Mouse (Mus musculus) gastrocnemius, postnatal 10 days (tissue): Measurements from ENCODE around the gene Fxyd3. TPM values are rescaled to one million over a fixed set of nuclear protein-coding genes. Genes with fewer than 3 reads are reported as not detected.

Experiments used
- DNase-seq: peaks from one replicate; pipeline ENCODE4 v3.0.0; 2021; ENCODE audit warnings: mixed read lengths
- total RNA-seq, 2 experiments: library from RNA; stranded (reverse); gene quantifications; 2 replicates each; pipeline ENCODE4 v1.2.3; 2021

The Fxyd3 gene
- total RNA-seq, 2 experiments from 2014 or later: 2.9 TPM

DNA sequence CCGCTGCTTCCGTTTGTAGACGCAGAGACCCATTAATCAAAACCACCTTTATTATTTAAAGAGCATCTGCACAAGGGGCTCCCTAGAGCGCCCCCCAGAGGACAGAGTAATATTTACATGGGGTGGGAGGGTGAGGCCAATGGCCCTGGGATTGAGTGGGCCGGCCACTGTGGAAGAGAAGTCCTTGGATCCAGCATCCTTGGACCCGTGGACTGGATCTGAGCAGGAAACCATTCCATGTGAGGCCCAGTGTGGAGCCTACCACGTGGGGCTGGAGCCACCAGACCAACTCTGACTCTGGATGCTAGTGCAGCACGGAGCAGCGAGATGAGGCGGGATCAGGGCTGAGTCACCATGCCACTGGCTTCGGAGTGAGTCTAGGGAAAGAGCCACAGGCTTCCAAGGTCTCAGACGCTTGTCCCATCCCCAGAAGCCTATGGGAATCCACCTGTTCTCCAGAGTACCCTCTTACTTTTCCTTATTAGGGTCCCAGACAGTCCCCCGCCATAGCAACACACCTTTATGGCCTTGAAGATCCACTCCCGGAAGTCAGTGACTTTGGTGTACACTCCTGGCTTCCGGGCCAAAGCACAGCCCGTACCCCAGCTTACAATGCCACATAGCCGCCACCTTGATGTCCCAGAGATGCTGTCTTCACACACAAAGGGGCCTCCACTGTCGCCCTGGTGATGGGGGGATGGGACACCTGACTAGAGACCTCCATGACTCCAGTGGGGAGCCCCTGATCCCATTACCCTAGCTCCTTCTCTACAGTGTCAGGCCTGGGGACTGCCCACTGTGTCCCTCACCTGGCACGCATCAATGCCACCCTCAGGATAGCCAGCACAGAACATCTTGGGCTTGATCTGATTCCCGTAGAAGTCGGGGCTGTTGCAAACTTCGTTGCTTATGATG, 22.4 kb upstream of the Fxyd3 start:
- DNase-seq: no peak

DNA sequence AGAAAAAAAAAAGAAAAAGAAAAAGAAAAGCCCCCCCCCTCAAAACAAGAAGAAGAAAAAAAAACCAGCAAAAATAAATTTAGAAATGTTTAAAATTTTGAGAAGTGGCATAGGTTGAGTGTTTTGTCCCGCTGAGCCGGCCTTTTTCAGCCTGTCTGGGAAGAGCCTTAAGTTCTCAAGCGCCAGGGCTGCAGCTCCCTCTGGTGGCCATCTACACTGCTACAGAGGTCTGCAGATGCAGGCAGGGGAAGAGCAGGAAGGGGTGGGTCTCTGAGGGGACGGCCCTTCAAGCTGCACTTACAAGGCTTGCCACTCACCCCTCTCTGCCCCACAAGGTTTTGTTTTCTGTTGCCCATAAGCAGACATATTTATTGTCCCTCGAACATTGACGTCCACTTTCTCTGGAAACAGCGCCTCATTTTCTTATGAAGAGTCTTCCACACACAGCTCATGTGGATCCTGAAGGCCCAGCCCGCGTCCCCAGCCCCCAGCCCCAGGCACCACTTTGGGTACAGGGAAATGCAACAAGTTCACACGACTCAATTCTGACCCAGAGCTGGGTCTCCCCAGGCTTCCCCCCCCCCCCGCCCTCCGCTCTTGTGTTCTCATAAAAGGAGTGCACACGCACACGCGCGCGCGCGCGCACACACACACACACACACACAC, 21.2 kb upstream of the Fxyd3 start:
- peak; percentile 92 for DNase-seq

DNA sequence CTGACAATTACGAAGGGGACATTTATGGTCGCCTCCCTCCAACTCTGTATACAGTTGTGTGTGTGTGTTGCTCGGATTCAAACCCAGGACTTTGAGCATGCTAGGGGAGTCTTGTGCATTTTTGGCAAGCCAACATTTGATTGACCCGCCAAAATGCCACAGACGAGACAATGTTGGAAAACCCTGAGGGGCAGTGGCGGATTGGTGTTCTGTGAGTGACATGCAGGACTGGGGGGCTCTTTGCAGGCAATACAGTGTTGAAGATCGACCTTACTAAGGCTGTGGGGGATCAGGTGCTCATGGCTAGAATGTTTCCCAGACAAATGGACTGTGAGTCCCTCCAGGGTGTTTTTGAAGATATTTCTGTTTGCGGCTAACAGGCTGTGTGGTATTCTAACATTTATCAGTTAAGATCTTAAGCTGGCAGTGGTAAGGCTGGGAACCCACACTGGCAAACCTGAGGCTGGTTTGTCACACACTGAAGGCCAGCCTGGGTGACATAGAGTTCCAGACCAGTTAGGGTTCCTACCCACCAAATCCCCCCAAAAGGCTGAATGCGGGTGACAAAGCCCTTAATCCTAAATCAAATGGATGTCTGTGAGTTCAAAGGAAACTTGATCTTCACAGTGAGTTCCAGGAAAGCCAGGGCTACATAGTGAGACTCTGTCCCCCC, 20.5 kb upstream of the Fxyd3 start:
- no peak for DNase-seq

DNA sequence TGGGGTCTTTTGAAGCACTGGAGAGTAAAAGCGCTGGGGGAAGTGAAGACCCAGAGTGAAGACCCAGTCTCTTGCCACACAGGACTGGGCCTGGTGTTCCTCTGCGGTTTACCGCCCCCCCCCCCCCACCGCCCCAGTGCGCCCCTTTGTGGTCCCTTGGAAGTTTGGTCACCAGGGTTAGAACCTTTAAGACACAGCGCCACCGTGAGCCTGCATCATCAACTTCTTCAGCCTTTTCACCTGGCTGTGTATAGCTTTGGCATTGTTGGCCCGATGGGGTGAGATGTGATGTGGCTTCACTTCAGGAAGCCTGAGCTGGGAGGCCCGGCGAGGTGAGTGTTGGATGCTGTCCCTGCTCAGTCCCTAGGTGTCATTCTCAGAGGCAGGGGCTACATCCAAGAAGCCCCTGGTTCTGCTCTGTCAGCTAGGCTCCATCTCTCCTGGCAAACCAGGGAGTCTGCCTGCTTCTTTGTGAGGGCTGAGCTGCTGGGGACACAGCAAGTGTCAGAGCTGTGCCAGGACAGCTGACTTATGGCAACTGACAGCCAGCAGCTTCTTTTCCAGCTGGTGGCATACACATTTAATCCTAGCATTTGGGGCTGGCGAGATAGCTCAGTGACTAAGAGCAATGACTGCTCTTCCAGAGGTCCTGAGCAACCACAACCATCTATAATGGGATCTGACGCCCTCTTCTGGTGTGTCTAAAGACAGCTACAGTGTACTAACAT, 18.4 kb upstream of the Fxyd3 start:
- no peak for DNase-seq

DNA sequence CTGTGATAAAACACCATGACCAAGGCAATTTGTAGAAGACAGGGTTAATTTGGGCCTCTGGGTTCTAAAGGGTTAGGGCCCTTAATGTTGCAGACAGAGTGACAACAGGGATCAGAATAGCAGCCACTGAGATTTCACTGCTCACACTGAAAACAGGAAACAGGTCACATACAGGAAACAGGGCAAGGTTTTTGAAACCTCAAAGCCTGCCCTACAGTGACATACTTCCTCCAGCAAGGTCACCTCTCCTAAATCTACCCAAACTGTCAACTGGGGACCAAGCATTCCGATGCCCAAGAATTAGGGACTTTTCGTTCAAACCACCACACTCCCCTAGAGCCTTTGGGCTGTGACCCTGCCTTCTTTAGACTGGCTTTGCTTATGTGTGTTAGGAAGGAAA, 13.2 kb upstream of the Fxyd3 start:
- no peak for DNase-seq

DNA sequence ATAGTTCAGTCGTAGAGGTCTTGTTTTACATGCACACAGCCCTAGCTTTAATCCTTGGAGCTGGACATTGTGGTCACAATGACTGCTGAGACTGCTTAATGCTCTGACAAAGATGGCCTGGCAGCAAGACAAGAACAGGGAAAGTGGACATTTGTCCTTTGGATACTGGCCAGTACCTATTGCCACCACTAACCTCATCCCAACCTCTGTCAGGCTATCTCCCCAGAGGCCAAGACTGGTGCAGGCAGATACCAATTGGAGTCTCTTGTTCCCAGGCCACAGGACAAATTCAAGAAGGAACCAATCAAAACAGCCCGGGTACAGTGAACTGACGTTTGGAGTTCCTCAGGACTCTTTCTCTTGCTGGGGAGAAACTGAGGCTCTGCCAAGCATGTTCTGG, 11.7 kb upstream of the Fxyd3 start:
- DNase-seq: no peak

DNA sequence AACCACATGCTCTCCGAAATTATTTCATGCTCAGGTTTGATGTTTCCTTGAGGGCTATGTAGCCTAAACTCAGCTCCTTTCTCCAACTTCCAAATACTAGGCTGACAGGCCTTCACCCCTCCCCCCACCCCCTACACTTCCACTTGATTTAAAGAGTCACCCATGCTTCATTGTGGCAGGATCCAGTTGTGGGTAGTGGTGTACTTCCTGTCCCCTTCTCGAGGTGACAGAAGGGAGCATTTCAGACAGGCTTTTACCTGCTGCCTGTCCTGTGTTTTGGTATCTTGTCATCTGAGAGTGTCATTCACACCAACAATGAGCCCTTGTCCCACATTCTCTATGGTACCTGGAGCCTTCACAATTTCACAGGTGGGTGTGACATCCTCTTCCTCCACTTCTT, 10.8 kb upstream of the Fxyd3 start:
- DNase-seq: no peak

DNA sequence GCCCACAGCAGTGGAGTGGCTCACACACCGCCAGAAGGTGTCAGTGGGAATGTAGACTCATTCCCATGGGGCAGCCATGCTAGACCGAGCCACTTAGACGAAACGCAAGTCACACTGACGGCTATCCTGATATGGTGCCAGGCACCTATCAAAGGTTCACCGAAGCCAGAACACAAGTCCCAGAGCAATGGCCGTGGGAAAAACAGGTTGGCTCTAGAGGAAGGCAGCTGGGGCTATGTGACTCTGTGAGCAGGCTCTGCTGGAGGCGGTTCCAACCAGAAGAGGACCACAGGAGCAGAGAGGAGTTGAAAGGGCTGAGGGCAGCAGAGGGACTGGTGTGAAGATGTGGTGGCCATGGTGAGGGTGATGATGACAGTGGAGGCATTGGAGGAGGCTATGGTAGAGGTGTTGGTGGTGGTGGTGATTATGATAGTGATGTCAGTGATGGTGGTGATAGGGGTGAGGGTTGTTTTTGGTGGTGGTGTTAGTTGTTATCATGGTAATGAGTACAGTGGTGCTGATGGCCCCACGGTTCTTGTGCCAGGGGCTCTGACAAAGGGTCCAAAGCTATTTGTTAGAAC, 9.8 kb upstream of the Fxyd3 start:
- DNase-seq: no peak

DNA sequence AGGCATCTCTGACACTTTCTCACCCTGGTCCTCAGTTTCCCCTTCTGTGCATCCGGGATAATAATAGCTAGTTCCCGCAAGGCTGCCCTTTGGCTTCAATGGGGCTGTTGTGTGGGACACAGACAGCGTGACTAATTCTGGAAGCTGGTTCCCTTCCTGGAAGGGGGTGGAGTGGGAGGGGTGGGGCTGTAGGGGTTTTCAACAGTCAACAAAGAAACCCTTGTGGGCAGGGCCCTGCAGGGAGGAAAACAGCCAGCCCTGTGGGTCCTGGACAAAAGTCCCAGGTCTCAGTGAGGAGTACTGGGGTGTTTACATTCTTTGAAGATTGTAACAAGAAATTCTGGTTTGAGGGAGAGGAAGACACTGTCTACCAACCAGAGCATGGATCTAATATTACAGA, 8.7 kb upstream of the Fxyd3 start:
- no peak for DNase-seq

DNA sequence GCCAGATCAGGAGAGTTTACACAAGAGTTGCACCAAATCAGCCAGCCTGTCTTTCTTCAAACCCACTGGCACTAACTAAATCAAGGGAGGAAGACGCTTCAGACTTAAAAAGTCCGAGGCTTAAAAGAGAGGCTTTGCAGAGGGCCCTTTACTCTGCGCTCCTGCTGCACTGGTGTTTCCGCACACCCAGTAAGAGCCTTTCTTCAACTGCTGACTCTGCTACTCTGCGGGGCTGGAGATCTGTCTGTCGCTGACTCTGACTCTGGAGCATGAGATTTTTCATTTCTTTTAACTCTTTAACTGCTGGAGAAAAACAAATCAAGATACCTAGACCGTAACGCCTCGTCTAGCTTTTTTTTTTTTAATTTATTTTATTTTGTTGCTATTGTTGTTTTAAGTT, 7.6 kb upstream of the Fxyd3 start:
- no peak for DNase-seq

DNA sequence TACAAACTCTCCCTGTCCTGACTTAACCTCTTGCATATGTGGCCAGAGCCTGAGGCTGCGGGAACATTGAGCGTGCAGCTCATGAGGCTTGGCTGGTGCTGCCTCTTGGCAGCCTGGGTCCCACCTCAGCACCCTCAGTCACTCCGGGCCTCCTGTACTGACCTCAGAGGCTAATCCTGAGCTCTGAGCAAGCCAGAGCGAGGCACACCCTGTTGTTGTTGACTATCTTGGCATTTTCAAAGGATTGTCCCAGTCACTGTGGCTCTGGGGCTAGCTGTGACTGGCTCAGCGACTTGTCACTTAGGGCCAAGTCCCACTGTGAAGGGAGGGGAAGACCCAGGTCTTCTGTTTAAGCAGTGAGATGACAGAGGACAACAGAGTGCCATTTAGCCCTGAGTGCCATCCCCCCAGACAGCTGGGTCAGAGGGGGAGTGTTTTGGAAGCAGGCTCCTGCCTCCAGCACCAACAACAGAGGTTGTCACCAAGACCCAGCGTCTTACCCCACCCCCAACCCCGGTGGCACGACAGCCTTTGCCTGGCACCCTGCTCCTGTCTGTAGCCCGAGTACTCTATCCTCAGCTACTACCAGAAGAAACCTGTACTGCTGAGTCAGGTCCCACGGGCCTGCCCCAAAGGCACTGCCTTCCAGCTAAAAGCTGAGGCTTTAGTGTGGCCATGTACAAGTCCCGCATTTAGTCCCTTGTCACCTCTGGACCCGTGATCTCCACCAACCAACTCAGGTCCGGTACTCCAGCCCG, 6.5 kb upstream of the Fxyd3 start:
- peak; percentile 65 for DNase-seq

DNA sequence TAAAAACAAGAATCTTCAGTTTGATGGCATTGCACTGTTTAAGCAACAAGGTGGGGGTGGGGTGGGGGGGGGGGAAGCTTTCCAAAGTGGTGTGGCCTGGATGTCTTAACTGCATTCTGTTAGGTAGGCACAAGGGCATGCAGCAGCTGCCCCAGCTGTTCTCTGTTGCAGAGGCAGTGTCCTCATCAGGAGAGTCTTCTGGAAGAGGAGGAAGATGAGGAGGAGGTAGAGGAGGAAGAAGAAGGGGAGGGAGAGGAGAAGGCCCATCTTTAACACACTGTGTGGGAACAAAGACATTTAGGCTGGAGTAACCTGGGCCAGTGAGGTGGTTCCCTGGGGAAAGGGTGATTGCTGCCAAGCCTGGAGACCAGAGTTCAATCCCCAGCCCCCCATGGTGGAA, 5.6 kb upstream of the Fxyd3 start:
- no peak for DNase-seq

DNA sequence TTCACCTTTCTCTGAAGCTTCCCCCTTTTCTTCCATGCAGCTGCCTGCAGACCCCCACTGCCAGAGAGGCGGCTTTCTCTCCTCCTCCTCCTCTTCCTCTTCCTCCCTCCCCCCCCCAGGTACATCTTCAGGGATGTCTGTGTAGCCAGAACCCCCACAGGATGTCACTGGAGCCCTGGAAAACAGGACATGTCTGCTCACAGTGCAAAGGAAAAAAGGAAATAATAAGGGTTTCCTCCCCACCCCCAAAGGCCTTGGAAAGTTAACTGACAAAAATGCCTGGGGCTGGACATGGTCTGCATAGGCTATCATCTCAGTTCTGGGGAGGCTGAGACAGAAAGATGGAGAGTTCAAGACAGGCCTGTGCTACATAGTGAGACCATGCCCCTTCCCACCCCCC, 4.6 kb upstream of the Fxyd3 start:
- DNase-seq: no peak

DNA sequence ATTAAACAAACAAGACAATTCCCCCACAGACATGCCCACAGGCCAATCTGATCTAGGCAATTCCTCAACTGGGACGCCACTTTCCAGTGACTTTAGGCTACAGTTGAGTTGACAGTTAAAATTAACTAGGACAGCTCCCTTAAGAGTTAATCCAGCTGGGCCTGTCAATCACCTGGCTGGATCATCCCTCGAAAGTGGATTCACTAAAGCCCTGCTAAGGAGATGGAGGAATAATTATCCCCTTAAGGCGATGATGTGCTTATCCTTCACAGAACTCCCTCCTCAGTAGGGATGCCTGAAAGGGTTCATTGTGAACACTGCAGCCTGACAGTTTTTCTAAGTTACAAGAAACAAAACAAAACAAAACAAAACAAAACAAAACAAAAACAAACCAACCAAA, 4.1 kb upstream of the Fxyd3 start:
- no peak for DNase-seq

DNA sequence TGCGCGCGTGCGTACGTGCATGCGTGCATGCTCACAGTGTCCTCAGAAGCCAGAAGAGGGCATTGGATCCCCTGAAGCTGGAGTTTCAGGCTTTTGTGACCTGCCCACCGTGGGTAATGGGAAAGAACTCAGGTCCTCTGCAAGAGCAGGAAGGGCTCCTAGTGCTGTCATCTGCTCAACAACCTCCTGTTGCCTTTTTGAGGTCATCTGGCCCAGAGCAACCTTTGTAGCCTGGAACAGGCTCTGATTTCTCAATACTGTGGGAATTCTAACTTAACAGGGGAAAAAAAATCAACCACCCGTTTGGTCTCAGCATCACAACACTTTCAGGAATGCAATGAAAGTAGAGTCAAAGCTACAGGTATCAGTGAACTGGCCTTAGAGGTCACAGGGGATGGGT, 3.2 kb upstream of the Fxyd3 start:
- DNase-seq: no peak

DNA sequence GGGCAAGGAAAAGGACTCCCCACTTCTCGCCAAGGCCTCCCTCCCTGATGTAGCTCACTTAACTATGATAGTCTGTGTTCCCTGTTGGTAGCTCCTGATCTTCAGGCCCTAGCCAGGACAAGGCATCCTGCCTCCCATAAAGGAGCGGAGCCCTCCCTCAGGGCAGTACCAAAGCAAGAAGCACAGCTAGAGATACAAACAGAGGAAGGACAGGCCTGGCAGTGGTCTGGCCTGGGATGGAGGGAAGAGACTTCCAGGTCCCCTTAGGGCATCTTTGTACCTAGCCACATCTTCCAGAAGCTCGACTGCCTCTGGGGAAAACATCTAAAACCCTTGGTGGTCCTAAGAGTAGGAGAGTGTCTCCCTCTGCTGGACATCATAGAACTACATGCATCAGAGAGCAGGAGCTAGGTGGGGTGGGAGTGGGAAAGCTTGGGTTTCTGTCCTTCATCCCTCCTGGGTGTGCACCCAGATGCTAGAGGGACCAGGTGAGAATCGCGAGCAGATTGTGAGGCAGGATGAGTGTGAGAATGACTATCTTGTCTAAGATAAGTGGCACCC, 1.5 kb upstream of the Fxyd3 start:
- DNase-seq: peak; percentile 39

DNA sequence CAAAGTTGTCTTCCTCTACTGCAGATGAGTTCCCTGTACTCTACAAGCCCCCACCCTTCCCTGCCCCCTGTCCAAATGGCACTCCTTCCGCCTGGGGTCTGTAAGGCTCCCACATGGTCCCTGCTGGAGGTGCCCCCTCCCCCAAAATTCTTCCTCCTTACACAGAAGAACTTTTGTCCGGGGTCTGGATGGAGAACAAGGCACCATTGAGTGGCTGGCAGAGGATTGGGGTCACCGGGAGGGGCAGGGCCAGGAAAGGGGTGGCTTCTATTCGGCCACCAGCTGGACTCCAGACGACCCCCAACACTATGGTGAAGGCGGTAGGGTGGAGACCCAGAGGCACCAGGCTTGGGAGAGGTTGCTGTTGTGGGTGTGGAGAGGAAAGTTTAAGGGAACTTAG, 966 bp upstream of the Fxyd3 start:
- DNase-seq: no peak

DNA sequence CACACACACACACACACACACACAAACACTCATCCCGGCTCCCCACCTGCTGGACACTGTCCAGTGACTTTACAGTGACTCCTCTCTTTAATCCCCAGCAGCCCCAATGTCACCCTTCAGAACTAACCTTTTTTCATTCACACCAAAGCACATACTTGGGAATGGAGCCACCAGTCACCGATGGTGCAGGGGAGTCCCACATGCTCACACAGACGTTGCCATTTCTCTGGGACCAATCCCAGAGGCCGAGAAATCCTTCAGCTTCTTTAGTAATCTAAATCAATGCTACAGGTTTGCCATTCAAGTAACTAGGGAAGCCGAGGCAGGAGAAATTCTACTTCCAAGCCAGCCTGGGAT, 1.8 kb downstream of the Fxyd3 start:
- no peak for DNase-seq

DNA sequence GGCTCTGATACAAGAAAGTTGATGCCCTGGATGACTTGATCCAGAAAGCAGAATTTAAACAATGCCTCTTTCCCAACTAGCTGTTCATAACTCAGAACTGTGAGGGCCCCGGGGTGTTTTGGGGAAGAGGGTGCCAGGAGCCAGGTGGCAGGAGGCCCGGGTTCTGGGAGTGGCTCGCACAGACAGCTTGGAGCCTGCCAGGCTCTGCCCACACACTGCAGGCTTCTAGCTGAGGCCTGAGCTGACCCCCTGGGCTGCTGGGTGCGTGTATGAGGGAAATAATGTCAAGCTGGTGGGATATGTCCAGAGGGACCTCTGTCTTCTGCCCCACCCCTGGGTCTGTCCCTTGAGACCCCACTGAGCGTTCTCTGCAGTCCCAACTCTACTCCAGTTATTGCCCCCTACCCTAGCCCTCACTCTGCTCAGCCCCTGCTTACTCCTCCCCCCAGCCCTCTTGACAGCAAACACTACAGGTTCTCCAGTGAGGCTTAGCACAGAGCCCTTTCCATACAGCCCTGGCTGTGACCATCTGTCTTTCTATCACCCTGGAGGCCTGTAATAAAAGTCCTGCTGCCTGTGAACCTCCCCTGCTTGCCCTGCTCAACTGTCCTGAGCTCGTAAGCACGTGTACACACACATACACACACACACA, 2.3 kb downstream of the Fxyd3 start:
- DNase-seq: no peak

DNA sequence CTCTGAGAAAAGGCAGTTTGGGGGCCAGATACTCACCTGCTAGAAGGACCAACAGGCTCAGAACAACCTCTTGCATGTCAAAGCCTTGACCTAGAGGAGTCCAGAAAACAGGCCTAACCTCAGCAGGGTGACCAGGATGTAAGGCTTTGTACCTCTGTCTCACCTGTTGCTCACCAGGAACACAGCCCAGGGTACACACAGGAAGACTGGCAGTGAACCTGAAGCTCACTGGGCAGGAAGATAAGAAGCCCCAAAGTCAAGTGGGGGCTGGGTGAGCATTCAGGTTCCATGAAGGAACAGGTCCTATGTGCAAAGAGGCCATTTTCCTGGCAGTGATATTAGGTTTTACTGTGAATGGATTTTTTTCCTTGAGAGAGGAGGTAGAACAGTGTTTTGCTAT, 3.0 kb downstream of the Fxyd3 start:
- DNase-seq: no peak

DNA sequence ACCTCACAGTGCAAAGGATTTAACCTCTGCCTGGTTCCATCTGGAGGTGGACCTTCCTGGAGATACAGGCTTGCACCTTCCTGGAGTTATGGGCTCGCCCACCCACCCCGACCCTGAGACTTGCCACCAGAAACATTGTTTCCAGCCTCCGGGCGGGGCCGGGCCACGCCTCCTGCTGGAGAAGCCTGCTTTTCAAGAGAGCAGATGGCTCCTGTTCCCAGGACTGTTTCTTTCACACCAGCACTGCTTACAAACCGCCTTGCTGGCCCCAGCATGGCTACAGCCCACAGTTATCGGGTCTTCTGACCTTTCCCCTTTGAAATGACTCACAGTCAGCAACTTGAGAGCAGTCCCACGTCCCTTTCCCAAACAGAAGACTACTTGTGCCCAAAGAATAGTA, 4.2 kb downstream of the Fxyd3 start:
- DNase-seq: no peak
